Mouse (Mus musculus) lung, postnatal 0 days (tissue): ENCODE measurements around the gene Akap1.

Source experiments
- CTCF ChIP-seq: IDR thresholded peaks from 2 replicates; pipeline ENCODE4 v1.5.1; 2016; ENCODE audit warnings: antibody characterized with exemption, mild to moderate bottlenecking
- EP300 ChIP-seq: IDR thresholded peaks from 2 replicates; pipeline ENCODE4 v1.6.1; 2016; ENCODE audit warnings: antibody characterized with exemption, mild to moderate bottlenecking, control low read depth

- TF ChIP-seq EP300 (no peak), CTCF (no peak)
Measured at GRCm38 (mm10) chr11:88873027-88873666, 8.8 kb upstream of the Akap1 start.
